11 mouse cellular contexts compared by ENCODE assay signal in the genomic region with DNA sequence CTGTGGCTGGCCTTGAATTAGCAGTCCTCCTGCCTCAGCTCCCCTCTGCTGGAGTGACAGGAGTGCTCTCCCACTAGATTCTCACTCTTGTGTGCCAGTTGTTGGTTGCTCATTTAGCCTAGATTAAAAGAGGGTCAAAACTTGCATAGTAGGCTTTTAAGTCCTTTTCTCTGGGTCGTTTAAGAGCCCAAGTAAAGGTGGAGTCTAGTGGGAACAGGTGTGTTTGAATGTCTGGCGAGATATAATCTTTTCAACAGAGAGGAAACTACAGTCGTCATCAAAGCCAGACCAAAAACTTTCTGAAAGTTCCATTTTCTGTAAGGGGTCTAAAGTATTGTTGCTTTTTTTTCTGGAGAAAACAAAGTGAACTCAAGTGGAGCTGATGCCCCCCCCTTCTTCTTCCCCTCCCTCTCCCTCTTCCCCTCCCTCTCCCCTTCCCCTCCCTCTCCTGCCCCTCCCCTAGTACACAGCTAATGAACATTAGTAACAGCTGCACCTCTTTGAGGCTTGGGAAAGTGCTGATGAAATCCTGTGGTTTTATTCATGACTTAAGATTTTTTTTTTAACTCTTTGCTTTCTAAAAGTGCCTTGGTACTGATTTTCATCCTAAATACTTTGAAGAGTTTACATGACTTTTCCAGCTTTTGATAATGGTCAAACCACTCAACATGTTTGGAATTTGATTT. TPM values are rescaled to one million over a fixed set of nuclear protein-coding genes. Genes with fewer than 3 reads are reported as not detected.
A peak's percentile ranks its signal among the peaks of the same experiment; 100 is the strongest.
DNase-seq lines count a peak whose midpoint lies in the region; ATAC-seq lines count a peak whose summit lies in the region.
"Had no signal": no experiment of that assay in that cellular context is flagged by ENCODE, and none has a peak within 500 bp of the region (broad histone marks: within the 10 kb centered on the region; RNA-seq: fewer than 3 reads in every experiment).

No protein-coding gene starts in this region.

- no peaks in the 10 kb centered on the region for H3K27me3 ChIP-seq in lung, embryonic 15.5 days
- no peaks in the 10 kb centered on the region for H3K27me3 ChIP-seq in embryonic facial prominence, embryonic 15.5 days
- H3K27me3 ChIP-seq in stomach, embryonic 15.5 days (replicated peaks) = no peaks in the 10 kb centered on the region
- no peaks in the 10 kb centered on the region for H3K27me3 ChIP-seq in intestine, embryonic 16.5 days (replicated peaks; ENCODE audit: control insufficient read depth, insufficient read depth, low read length)

- 23% methylated on average over 3 of the region's 3 CpGs for WGBS in lung, embryonic 15.5 days
- WGBS in embryonic facial prominence, embryonic 15.5 days = 23% methylated on average over 3 of the region's 3 CpGs
- 33% methylated on average over 3 of the region's 3 CpGs for WGBS in stomach, embryonic 15.5 days
- 53% methylated on average over 3 of the region's 3 CpGs for WGBS in intestine, embryonic 16.5 days

- no peak for ATAC-seq in lung, embryonic 15.5 days (ENCODE audit: borderline replicate concordance, extremely low read depth, low FRiP score, low TSS enrichment)
- no peak for ATAC-seq in embryonic facial prominence, embryonic 15.5 days (ENCODE audit: insufficient number of reproducible peaks, low FRiP score, low TSS enrichment, low read depth)
- peak; percentile 50; the same call in 1 of the 2 replicates for ATAC-seq in stomach, embryonic 15.5 days (ENCODE audit: insufficient read depth, low FRiP score, low read depth)
- no peak for ATAC-seq in monocyte, adult 5-6 weeks (replicated peaks; ENCODE audit: insufficient number of reproducible peaks, low FRiP score, low TSS enrichment, poor library complexity, severe bottlenecking)
- no peak for ATAC-seq in intestine, embryonic 16.5 days

- H3K4me3 ChIP-seq in lung, embryonic 15.5 days = no peak overlapping the region
- H3K4me3 ChIP-seq in embryonic facial prominence, embryonic 15.5 days (replicated peaks) = no peak overlapping the region
- no peak overlapping the region for H3K4me3 ChIP-seq in stomach, embryonic 15.5 days (replicated peaks)
- no peak overlapping the region for H3K4me3 ChIP-seq in intestine, embryonic 16.5 days (ENCODE audit: low read length)
- H3K4me3 ChIP-seq: megakaryocyte, embryonic 14.5 days had no signal

- no peaks in the 10 kb centered on the region for H3K9me3 ChIP-seq in lung, embryonic 15.5 days
- H3K9me3 ChIP-seq in embryonic facial prominence, embryonic 15.5 days (replicated peaks) = no peaks in the 10 kb centered on the region
- no peaks in the 10 kb centered on the region for H3K9me3 ChIP-seq in stomach, embryonic 15.5 days
- H3K9me3 ChIP-seq in intestine, embryonic 16.5 days (ENCODE audit: control insufficient read depth, low read length) = no peaks in the 10 kb centered on the region
- H3K9me3 ChIP-seq: megakaryocyte, embryonic 14.5 days had no signal

- no peak overlapping the region for H3K9ac ChIP-seq in lung, embryonic 15.5 days
- no peak overlapping the region for H3K9ac ChIP-seq in embryonic facial prominence, embryonic 15.5 days
- no peak overlapping the region for H3K9ac ChIP-seq in stomach, embryonic 15.5 days
- no peak overlapping the region for H3K9ac ChIP-seq in intestine, embryonic 16.5 days (ENCODE audit: low read depth, low read length)
- H3K9ac ChIP-seq: hindbrain, embryonic 14.5 days had no signal

- H3K4me1 ChIP-seq in lung, embryonic 15.5 days = peaks cover 6% of the 10 kb centered on the region; the same call in 1 of the 2 replicates
- 0 out of 2 replicates have a peak, but pooled peaks cover 5% of the 10 kb centered on the region for H3K4me1 ChIP-seq in embryonic facial prominence, embryonic 15.5 days
- H3K4me1 ChIP-seq in stomach, embryonic 15.5 days = no peaks in the 10 kb centered on the region
- H3K4me1 ChIP-seq in intestine, embryonic 16.5 days (ENCODE audit: control insufficient read depth, insufficient read depth, low read length) = peaks cover 4% of the 10 kb centered on the region; the same call in 1 of the 2 replicates
- H3K4me1 ChIP-seq: megakaryocyte, embryonic 14.5 days had no signal

- no peak overlapping the region for H3K4me2 ChIP-seq in lung, embryonic 15.5 days
- H3K4me2 ChIP-seq in embryonic facial prominence, embryonic 15.5 days (replicated peaks) = no peak overlapping the region
- H3K4me2 ChIP-seq in stomach, embryonic 15.5 days = no peak overlapping the region
- H3K4me2 ChIP-seq in intestine, embryonic 16.5 days (ENCODE audit: low read depth, low read length) = no peak overlapping the region
- H3K4me2 ChIP-seq: hindbrain, embryonic 14.5 days had no signal

- peak overlapping the region; percentile 11; the same call in 1 of the 2 replicates for H3K27ac ChIP-seq in lung, embryonic 15.5 days
- H3K27ac ChIP-seq in embryonic facial prominence, embryonic 15.5 days (replicated peaks) = peak overlapping the region; percentile 55
- peak overlapping the region; percentile 44; the same call in 1 of the 2 replicates for H3K27ac ChIP-seq in stomach, embryonic 15.5 days
- H3K27ac ChIP-seq in intestine, embryonic 16.5 days (ENCODE audit: low read length) = no peak overlapping the region
- H3K27ac ChIP-seq: hindbrain, embryonic 14.5 days had no signal

- DNase-seq in lung, adult 18-20 months = no peak
- peak; percentile 68 for DNase-seq in Muller cell, postnatal 12 days (ENCODE audit: inconsistent ontology term)
- no peak for DNase-seq in cerebellum, adult 9-11 months
- DNase-seq: layer of hippocampus, adult 9-11 months had no signal

- no peaks in the 10 kb centered on the region for H3K36me3 ChIP-seq in lung, embryonic 15.5 days
- no peaks in the 10 kb centered on the region for H3K36me3 ChIP-seq in embryonic facial prominence, embryonic 15.5 days
- H3K36me3 ChIP-seq in stomach, embryonic 15.5 days = no peaks in the 10 kb centered on the region
- H3K36me3 ChIP-seq in intestine, embryonic 16.5 days (ENCODE audit: control insufficient read depth, insufficient read depth, low read length) = no peaks in the 10 kb centered on the region

RNA-seq across cellular contexts. Expression of gene Mboat1, which starts 55.9 kb away (rescaled TPM):
- 24.7 and 29.4 TPM in 2 replicates for polyA plus RNA-seq in lung, embryonic 15.5 days (2015; fragmentation: Nextera tagmentation; extraction: Ambion mirVana)
- polyA plus RNA-seq in embryonic facial prominence, embryonic 15.5 days (2015; fragmentation: Nextera tagmentation; extraction: Ambion mirVana) = 19.3 and 20.3 TPM in 2 replicates
- polyA plus RNA-seq in stomach, embryonic 15.5 days (2015; fragmentation: Nextera tagmentation; extraction: Ambion mirVana) = 50.0 and 54.3 TPM in 2 replicates
- 7.6 to 22.8 TPM (median 13.8 TPM) in 3 replicates for total RNA-seq in monocyte, adult 5-6 weeks (2017)
- 37.4 and 44.2 TPM in 2 replicates for polyA plus RNA-seq in intestine, embryonic 16.5 days (2015; fragmentation: Nextera tagmentation; extraction: Ambion mirVana)
